Mouse (Mus musculus): ENCODE measurements around the gene Gxylt2. TPM values are rescaled to one million over a fixed set of nuclear protein-coding genes. Genes with fewer than 3 reads are reported as not detected.

Gene Gxylt2
- polyA plus RNA-seq, 1 experiment: 0.02 TPM

DNA sequence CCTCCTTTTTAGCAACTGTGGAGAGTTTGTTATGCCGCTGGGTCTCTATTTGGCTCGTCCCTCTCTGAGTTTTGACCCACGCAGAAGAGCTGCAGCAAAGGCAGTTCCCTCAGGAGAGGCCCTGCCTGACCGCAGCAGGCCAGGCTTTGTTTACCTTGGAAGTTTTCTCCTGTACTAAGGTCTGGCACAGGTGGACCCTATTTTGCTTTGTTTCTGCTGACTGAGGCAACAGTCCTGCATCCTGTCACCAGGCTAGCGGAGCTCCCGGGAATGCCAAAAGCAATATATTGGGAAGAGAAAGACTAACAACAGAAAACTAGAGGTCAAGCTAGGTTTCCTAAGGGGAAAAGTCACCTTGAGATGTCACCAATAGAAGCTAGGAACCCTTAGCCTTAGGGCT, 29.8 kb downstream of the Gxylt2 start:
- TF ChIP-seq FLI1 (IDR thresholded peaks at IDR 0.05; ENCODE audit: low read length) (no peak), GATA1 (IDR thresholded peaks at IDR 0.05; ENCODE audit: borderline replicate concordance, low read length) (no peak)
- Histone ChIP-seq H3K27me3 (replicated peaks) (no peaks in the 10 kb centered on the region), H3K36me3 (replicated peaks; ENCODE audit: low read length) (no peaks in the 10 kb centered on the region), H3K4me3 (replicated peaks) (no peak overlapping the region), H3K9me3 (peaks cover 27% of the 10 kb centered on the region), H3K4me1 (no peaks in the 10 kb centered on the region)

DNA sequence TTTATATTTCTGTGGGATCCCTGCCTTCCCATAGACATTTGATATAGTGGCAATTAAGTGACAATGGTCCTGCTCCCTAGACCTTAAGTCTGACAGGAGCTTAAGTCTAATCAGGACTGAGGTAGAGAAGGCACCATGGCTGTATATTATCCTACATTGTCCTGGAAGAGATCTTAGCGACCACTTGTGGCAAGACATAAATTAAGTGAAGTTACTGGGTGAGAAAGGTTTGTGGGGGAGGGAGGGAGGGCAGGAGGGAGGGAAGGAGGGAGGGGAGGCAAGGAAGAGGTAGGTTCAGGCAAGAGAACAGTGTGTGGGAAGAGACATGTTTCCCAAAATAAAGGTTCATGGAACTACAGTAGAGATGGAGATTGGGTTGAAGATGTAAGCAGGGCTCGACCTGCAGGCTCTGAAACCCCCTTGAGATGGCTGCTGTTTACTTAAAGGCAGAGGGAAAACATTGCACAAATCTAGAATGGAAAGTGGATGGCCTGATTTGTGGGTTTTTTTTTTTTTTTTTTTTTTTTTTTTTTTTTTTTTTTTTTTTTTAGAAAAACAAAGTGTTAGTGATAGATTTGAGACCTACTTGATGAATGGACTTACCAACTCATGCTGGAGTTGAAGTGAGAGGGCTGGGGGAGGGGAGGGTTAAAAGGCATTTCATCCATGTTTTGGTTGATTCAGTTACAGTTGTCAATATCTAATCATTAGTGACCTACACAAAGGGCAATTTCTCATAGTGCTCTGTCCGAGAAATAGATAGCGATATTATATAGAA, 54.1 kb downstream of the Gxylt2 start:
- H3K36me3 ChIP-seq (replicated peaks; ENCODE audit: low read length): no peaks in the 10 kb centered on the region
- TF ChIP-seq GATA1 (IDR thresholded peaks at IDR 0.05; ENCODE audit: borderline replicate concordance, low read length) (no peak), FLI1 (IDR thresholded peaks at IDR 0.05; ENCODE audit: low read length) (no peak)
- H3K27me3 ChIP-seq (replicated peaks): no peaks in the 10 kb centered on the region
- no peaks in the 10 kb centered on the region for H3K9me3 ChIP-seq
- H3K4me1 ChIP-seq: no peaks in the 10 kb centered on the region
- no peak overlapping the region for H3K4me3 ChIP-seq (replicated peaks)

DNA sequence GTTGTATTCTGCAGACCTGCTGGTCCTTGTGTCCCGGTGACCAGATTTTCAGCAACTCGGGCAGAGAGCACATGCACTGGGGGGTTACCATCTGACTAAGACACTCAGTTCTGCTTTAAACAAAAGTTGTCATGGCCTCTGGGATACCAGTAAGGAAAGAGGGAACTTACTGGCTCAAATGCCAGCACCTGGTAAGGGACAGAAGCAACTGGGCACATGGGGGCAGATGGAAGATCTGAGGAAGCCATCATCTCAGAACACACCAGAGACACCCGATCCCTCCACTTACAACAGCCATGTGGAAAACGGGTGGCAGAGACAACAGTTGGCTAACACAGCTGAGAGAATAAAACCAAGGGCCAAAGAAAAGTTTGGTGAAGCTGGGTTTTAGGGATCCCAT, 63.2 kb downstream of the Gxylt2 start:
- H3K27me3 ChIP-seq (replicated peaks): peaks cover 2% of the 10 kb centered on the region
- TF ChIP-seq GATA1 (IDR thresholded peaks at IDR 0.05; ENCODE audit: borderline replicate concordance, low read length) (no peak), FLI1 (IDR thresholded peaks at IDR 0.05; ENCODE audit: low read length) (no peak)
- peaks cover 11% of the 10 kb centered on the region for H3K9me3 ChIP-seq
- H3K36me3 ChIP-seq (replicated peaks; ENCODE audit: low read length): no peaks in the 10 kb centered on the region
- no peak overlapping the region for H3K4me3 ChIP-seq (replicated peaks)
- H3K4me1 ChIP-seq: no peaks in the 10 kb centered on the region

DNA sequence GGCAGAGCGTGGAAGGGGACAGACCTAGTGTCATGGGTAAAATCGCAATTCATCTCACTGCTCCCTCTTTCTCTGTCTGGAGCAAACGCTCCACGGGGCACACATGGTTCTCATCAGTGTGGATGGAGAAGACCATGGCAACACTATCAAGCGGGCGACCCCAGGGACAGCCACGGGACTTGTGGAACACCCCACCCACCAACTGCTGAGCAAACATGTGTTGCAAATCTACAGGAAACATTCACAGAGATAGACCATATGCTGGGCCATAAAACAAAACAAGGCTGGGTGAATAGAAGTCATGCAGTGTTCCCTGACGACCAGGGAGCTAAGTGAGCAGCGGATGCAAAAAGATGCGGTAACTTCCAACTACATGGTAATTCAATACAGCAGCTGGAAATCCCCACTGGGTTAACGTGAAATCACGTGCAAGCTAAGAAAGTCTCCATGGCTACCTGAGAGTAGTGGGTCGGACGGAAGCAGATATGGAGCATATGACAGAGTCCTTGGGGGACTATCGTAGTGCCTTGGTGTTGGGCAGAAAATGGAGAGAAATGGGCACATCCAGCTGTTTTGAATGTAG, 71.5 kb downstream of the Gxylt2 start:
- Histone ChIP-seq H3K36me3 (replicated peaks; ENCODE audit: low read length) (no peaks in the 10 kb centered on the region), H3K27me3 (replicated peaks) (peaks cover 2% of the 10 kb centered on the region), H3K9me3 (peaks cover 11% of the 10 kb centered on the region), H3K4me1 (0 out of 2 replicates have a peak, but pooled peaks cover 5% of the 10 kb centered on the region), H3K4me3 (replicated peaks) (no peak overlapping the region)
- no peak for TF ChIP-seq FLI1 (IDR thresholded peaks at IDR 0.05; ENCODE audit: low read length)
- TF ChIP-seq GATA1 (IDR thresholded peaks at IDR 0.05; ENCODE audit: borderline replicate concordance, low read length): no peak

DNA sequence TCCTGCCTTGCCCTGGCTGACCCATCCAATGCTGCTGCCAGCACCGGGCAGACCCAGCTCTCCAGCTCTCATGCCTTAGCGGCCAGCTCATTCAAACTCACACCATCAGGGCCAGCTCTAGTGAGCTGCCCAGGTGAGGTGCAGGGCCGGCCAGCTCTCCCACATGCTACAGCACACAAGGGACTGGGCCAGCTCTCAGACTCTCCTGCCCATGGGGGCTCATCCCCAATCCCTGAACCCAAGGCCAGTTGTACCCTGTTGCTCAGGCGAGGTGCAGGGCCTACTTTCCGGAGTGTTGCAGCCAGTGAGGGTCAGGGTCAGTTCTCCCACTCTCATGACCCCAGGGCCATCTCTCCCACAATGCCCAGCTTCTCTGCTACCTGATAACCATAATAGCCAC, 74.1 kb downstream of the Gxylt2 start:
- Histone ChIP-seq H3K9me3 (peaks cover 11% of the 10 kb centered on the region; the same call in 1 of the 2 replicates), H3K4me1 (0 out of 2 replicates have a peak, but pooled peaks cover 5% of the 10 kb centered on the region), H3K27me3 (replicated peaks) (no peaks in the 10 kb centered on the region), H3K36me3 (replicated peaks; ENCODE audit: low read length) (no peaks in the 10 kb centered on the region), H3K4me3 (replicated peaks) (no peak overlapping the region)
- TF ChIP-seq GATA1 (IDR thresholded peaks at IDR 0.05; ENCODE audit: borderline replicate concordance, low read length): no peak
- TF ChIP-seq FLI1 (IDR thresholded peaks at IDR 0.05; ENCODE audit: low read length): no peak

DNA sequence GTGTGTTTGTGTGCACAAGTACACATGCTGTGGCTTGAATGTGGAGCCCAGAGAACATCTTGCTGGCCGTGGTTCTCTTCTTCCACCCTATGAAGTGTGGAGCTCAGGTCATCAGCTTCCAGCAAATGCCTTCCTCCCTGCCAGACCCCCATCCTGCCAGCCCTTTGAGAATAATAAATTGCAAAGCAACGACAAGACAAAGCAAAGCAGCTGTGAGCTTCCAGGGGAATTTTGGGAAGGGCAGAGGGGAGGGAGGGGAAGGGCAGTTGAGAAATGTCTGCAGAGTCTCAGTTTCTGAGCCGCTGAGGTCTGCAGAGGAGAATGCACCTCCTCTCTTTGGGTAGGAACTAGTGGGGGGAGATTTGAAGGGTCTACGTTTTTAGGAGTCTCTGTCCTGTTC, 75.9 kb downstream of the Gxylt2 start:
- Histone ChIP-seq H3K4me3 (replicated peaks) (no peak overlapping the region), H3K9me3 (peaks cover 21% of the 10 kb centered on the region), H3K4me1 (0 out of 2 replicates have a peak, but pooled peaks cover 5% of the 10 kb centered on the region), H3K36me3 (replicated peaks; ENCODE audit: low read length) (no peaks in the 10 kb centered on the region), H3K27me3 (replicated peaks) (no peaks in the 10 kb centered on the region)
- no peak for TF ChIP-seq GATA1 (IDR thresholded peaks at IDR 0.05; ENCODE audit: borderline replicate concordance, low read length)
- TF ChIP-seq FLI1 (IDR thresholded peaks at IDR 0.05; ENCODE audit: low read length): no peak

DNA sequence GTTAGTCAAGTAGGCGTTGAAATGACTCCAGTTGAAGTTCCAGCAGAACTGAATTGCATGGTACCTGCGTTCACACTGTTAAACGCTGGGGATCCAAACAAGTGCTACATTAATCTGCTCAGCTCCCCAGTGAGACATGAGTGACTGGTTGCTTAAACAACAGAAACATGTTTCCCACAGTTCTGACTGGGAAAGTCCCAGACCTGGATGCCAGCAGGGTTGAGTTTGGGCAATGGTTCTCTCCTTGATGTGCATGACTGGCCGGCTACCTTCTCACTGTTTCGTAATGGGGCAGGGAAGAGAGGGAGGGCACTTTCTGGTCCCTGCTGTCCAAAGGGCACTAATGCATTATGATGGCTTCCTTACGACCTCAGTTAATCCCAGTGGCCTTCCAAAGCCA, 77.1 kb downstream of the Gxylt2 start:
- Histone ChIP-seq H3K36me3 (replicated peaks; ENCODE audit: low read length) (no peaks in the 10 kb centered on the region), H3K27me3 (replicated peaks) (no peaks in the 10 kb centered on the region), H3K4me1 (0 out of 2 replicates have a peak, but pooled peaks cover 5% of the 10 kb centered on the region), H3K9me3 (peaks cover 23% of the 10 kb centered on the region), H3K4me3 (replicated peaks) (no peak overlapping the region)
- TF ChIP-seq GATA1 (IDR thresholded peaks at IDR 0.05; ENCODE audit: borderline replicate concordance, low read length) (no peak), FLI1 (IDR thresholded peaks at IDR 0.05; ENCODE audit: low read length) (no peak)

DNA sequence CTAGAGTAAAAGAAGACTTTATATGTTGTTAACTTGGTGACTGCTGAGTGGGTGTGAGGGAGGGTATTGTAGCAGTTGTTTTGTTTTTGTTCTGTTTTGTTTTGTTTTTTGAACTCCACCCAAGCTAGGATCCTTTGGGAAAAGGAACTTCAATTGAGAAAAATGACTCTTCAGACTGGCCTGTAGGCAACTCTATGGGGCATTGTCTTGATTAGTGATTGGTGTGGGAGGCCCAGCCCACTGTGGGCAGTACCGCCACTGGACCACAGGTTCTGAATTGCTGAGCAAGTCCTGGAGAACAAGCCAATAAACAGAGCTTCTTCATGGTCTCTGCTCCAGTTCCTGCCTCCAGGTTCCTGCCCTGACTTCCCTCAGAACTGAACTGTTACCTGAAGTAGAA, 83.2 kb downstream of the Gxylt2 start:
- Histone ChIP-seq H3K4me1 (no peaks in the 10 kb centered on the region), H3K9me3 (peaks cover 32% of the 10 kb centered on the region), H3K4me3 (replicated peaks) (no peak overlapping the region), H3K36me3 (replicated peaks; ENCODE audit: low read length) (no peaks in the 10 kb centered on the region), H3K27me3 (replicated peaks) (no peaks in the 10 kb centered on the region)
- no peak for TF ChIP-seq FLI1 (IDR thresholded peaks at IDR 0.05; ENCODE audit: low read length)
- TF ChIP-seq GATA1 (IDR thresholded peaks at IDR 0.05; ENCODE audit: borderline replicate concordance, low read length): no peak

DNA sequence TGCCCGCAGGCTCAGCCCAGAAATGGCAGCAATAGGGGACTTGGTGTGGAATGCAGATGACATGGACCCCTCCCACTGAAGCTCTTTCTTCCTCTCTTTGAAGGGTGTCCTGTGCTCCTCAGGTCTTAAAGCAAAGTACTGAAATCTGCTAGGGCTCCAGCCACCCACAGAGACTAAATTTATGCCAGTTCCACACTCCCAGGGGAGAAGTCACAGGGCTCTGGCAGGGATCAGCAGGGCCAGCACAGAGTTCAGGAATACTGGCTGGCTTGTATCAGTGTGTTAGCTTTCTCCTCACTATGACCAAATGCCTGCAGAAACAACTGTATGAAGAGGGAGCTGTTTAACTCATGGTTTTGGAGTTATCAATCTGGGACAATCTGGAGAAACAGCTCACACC, 84.6 kb downstream of the Gxylt2 start:
- Histone ChIP-seq H3K4me1 (no peaks in the 10 kb centered on the region), H3K4me3 (replicated peaks) (no peak overlapping the region), H3K9me3 (peaks cover 23% of the 10 kb centered on the region), H3K27me3 (replicated peaks) (no peaks in the 10 kb centered on the region), H3K36me3 (replicated peaks; ENCODE audit: low read length) (no peaks in the 10 kb centered on the region)
- TF ChIP-seq FLI1 (IDR thresholded peaks at IDR 0.05; ENCODE audit: low read length) (no peak), GATA1 (IDR thresholded peaks at IDR 0.05; ENCODE audit: borderline replicate concordance, low read length) (no peak)

DNA sequence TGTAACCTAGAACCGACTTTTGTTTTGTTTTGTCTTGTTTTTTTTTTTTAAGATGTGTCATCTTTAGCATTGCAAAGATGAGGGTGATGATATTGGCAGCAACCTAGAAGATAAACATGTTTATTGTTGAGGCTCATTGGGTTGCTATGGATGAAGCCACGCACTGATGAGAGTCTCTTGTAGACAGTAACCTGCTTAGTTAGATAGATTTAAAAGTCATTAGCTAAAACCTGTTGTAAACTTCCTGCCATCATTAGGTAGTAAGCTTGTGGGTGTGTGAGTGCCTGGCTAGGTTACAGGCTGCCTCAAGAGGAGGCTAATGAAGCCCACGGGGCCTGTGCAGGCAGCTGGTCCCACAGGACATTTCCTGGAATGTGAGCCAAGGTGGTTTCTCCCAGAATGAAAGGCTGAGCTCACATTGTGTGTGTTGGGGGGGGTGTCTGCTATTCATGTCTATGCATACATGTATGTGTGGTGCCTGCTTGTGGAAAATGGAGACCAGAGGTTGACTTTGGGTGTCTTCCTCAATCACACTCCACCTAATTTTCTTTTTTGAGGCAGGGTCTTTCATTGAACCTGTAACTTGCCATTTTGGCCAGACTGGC, 87.6 kb downstream of the Gxylt2 start:
- no peaks in the 10 kb centered on the region for H3K36me3 ChIP-seq (replicated peaks; ENCODE audit: low read length)
- H3K27me3 ChIP-seq (replicated peaks): no peaks in the 10 kb centered on the region
- H3K9me3 ChIP-seq: peaks cover 11% of the 10 kb centered on the region
- H3K4me1 ChIP-seq: no peaks in the 10 kb centered on the region
- H3K4me3 ChIP-seq (replicated peaks): no peak overlapping the region
- TF ChIP-seq GATA1 (IDR thresholded peaks at IDR 0.05; ENCODE audit: borderline replicate concordance, low read length) (no peak), FLI1 (IDR thresholded peaks at IDR 0.05; ENCODE audit: low read length) (no peak)

All from megakaryocyte, embryonic 14.5 days (primary cell).